Mouse (Mus musculus) megakaryocyte, embryonic 14.5 days (primary cell): ENCODE data around the gene Dnajc2.

Experiments used
- FLI1 ChIP-seq: IDR thresholded peaks from 2 replicates; pipeline ENCODE4 v1.6.1; 2012; ENCODE audit warnings: low read length, inconsistent platforms, mixed read lengths
- GATA1 ChIP-seq: IDR thresholded peaks from 3 replicates; pipeline ENCODE4 v1.6.1; 2012; ENCODE audit warnings: mixed read lengths, low read length, inconsistent platforms, borderline replicate concordance

GRCm38 (mm10) chr5:21732177-21732911 is 52.7 kb downstream of the Dnajc2 start:
- TF ChIP-seq GATA1: no peak
- TF ChIP-seq FLI1: no peak
